Mouse (Mus musculus) brain, embryonic 14.5 days (tissue): Measurements from ENCODE around the gene Msantd2.

Source experiments
- CTCF ChIP-seq: fragments of 200-500 bp; IDR thresholded peaks from 2 replicates; pipeline ENCODE4 v1.5.1; 2012; ENCODE audit warnings: inconsistent platforms, mild to moderate bottlenecking, moderate library complexity, borderline replicate concordance; ENCODE audit not compliant: insufficient read depth, insufficient read length; ENCODE audit errors: extremely low read depth
- POLR2A ChIP-seq: fragments of 200-500 bp; IDR thresholded peaks from 2 replicates; pipeline ENCODE4 v1.6.1; 2012; ENCODE audit warnings: mild to moderate bottlenecking, inconsistent platforms, borderline replicate concordance; ENCODE audit not compliant: poor library complexity, insufficient read depth, insufficient read length, severe bottlenecking; ENCODE audit errors: extremely low read depth

DNA sequence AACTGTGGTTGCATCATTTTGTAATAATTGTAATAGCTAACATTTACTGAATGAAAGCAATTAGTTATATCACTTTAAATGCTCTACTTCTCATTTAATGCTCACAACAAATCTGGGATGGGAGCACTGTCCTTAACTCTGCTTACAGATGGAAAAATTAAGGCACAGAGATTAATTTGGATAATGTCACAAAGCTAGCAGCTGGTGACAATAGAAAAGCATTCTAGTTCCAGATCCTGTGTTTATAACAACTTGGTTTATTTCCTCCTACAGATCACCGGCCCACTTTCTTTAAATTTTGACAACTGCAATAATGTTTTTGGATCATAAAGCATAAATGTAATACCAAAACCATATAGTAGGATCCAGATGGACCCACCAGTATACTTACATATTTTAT, 16.9 kb downstream of the Msantd2 start:
- no peak for TF ChIP-seq POLR2A
- TF ChIP-seq CTCF = no peak
